Mouse (Mus musculus) ES-E14 (cell line): Measurements from ENCODE around the gene Zkscan16. TPM values are rescaled to one million over a fixed set of nuclear protein-coding genes. Genes with fewer than 3 reads are reported as not detected.

Experiments
- DNase-seq: peaks from one replicate; pipeline ENCODE4 v3.0.0-alpha.2; 2013; ENCODE audit warnings: low read depth, low spot score
- H3K27ac ChIP-seq: 2 replicates; pipeline ENCODE4 v1.5.1; 2012; ENCODE audit warnings: low read depth, mild to moderate bottlenecking, low read length, moderate library complexity, mixed read lengths; ENCODE audit not compliant: poor library complexity, insufficient read depth, severe bottlenecking
- H3K36me3 ChIP-seq: 2 replicates; pipeline ENCODE4 v1.6.1; 2012; ENCODE audit warnings: mild to moderate bottlenecking, low read length, moderate library complexity, mixed read lengths; ENCODE audit not compliant: control insufficient read depth, poor library complexity, insufficient read depth, severe bottlenecking
- H3K4me1 ChIP-seq, 2 experiments: fragments of 150-350 bp in 1 of 2; sonication (generic) in 1 of 2; 2 replicates each; pipeline ENCODE4 v1.6.1; 2012; ENCODE audit warnings: low read length in 2 of 2, mild to moderate bottlenecking in 1 of 2, mixed read lengths in 1 of 2; ENCODE audit not compliant: control insufficient read depth in 2 of 2, insufficient read depth in 2 of 2, poor library complexity in 1 of 2
- H3K4me3 ChIP-seq, 2 experiments: fragments of 150-350 bp in 1 of 2; sonication (generic) in 1 of 2; 2 replicates each; pipeline ENCODE4 v1.5.1; 2012; ENCODE audit warnings: low read length in 2 of 2, low read depth in 1 of 2, mild to moderate bottlenecking in 1 of 2, mixed read lengths in 1 of 2; ENCODE audit not compliant: insufficient read depth in 1 of 2, poor library complexity in 1 of 2, severe bottlenecking in 1 of 2
- H3K9ac ChIP-seq: 2 replicates; pipeline ENCODE4 v1.6.1; 2012; ENCODE audit warnings: low read depth, mild to moderate bottlenecking, low read length, mixed read lengths; ENCODE audit not compliant: poor library complexity, insufficient read depth, severe bottlenecking
- H3K9me3 ChIP-seq: fragments of 150-350 bp; sonication (generic); 2 replicates; pipeline ENCODE4 v1.6.1; 2012; ENCODE audit warnings: low read depth, mild to moderate bottlenecking, low read length; ENCODE audit not compliant: control insufficient read depth, insufficient read depth
- CHD2 ChIP-seq: IDR thresholded peaks from 2 replicates; pipeline ENCODE4 v1.6.1; 2014; ENCODE audit warnings: mild to moderate bottlenecking, low read depth, low read length, inconsistent platforms
- HCFC1 ChIP-seq: IDR thresholded peaks from 2 replicates; pipeline ENCODE4 v1.6.1; 2012; ENCODE audit warnings: low read length, inconsistent platforms, borderline replicate concordance; ENCODE audit not compliant: insufficient read depth
- MAFK ChIP-seq: IDR thresholded peaks from 2 replicates; pipeline ENCODE4 v1.6.1; 2014; ENCODE audit warnings: mild to moderate bottlenecking, low read depth, low read length, inconsistent platforms; ENCODE audit not compliant: insufficient read depth
- ZC3H11A ChIP-seq: IDR thresholded peaks from 2 replicates; pipeline ENCODE4 v1.6.1; 2012; ENCODE audit warnings: low read depth, mild to moderate bottlenecking, inconsistent platforms, low read length, borderline replicate concordance
- ZNF384 ChIP-seq: IDR thresholded peaks from 2 replicates; pipeline ENCODE4 v1.6.1; 2012; ENCODE audit warnings: low read depth, low read length, inconsistent platforms
- in situ Hi-C, 2 experiments: fragments of 600-800 bp; cut with MboI; formaldehyde crosslinking; loops; one replicate each; pipeline ENCODE4 v1.15.1; 2025; ENCODE audit warnings: low sequenced_read_pairs in 2 of 2, inconsistent platforms in 1 of 2; ENCODE audit not compliant: unreplicated experiment in 2 of 2
- total RNA-seq: library from RNA; depleted of rRNA; stranded (reverse); fragments of 300-350 nt; gene quantifications from 2 replicates; pipeline ENCODE4 v1.2.3, GENCODE M21; 2012; rRNA removed

Gene Zkscan16
- total RNA-seq, 1 experiment: 0.80 TPM

DNA sequence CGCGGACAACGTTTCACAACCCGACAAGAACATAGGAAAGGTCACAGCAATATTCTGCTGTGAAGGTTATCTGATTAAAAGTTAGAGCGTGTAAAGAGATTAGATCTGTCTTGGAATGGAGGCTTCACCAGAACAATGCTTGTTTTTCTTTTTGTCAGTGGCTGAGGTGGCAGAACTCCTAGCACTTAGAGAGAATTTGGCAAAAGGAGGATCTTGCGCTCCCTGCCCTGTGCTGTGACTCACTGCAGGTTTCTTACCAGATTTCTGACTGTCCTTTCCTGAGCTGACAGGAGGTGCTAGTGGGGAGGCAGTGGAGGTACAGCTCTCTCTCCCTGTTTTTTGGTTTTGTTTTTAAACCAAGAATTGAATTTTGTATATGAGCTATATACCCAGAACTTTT, 63.6 kb downstream of the Zkscan16 start:
- H3K4me3 ChIP-seq: no peak overlapping the region
- no peaks in the 10 kb centered on the region for H3K36me3 ChIP-seq
- in situ Hi-C loops: no loop called here
- H3K4me1 ChIP-seq: peaks cover 2 to 3% of the 10 kb centered on the region in 2 experiments; a peak in 1 of 4 replicates
- TF ChIP-seq MAFK (no peak), ZC3H11A (no peak), CHD2 (no peak), HCFC1 (no peak), ZNF384 (no peak)
- no peaks in the 10 kb centered on the region for H3K9me3 ChIP-seq
- H3K27ac ChIP-seq: no peak overlapping the region
- no peak for DNase-seq
- H3K9ac ChIP-seq: no peak overlapping the region

Other genes starting within 250 kb of the Zkscan16 start
- not detected in 2 replicates for gene Olfr267, start 155.9 kb upstream of the Zkscan16 start, total RNA-seq
- gene Ecpas, start 30.9 kb upstream of the Zkscan16 start, total RNA-seq: 10.6 and 23.9 TPM in 2 replicates
- gene Ptgr1, start 43.5 kb downstream of the Zkscan16 start, total RNA-seq: 8.0 and 14.4 TPM in 2 replicates
- 7.8 and 12.0 TPM in 2 replicates for gene Dnajc25, start 51.4 kb downstream of the Zkscan16 start, total RNA-seq
- not detected in 2 replicates for gene Gm20503, start 59.6 kb downstream of the Zkscan16 start, total RNA-seq
- gene Gng10, start 91.5 kb downstream of the Zkscan16 start, total RNA-seq: 12.6 and 25.3 TPM in 2 replicates
- gene AI481877, start 195.4 kb downstream of the Zkscan16 start, total RNA-seq: 0.85 and 0.98 TPM in 2 replicates
- gene Ugcg, start 245.6 kb downstream of the Zkscan16 start, total RNA-seq: 40.2 and 56.4 TPM in 2 replicates